Mouse (Mus musculus) heart, embryonic 16.5 days (tissue): ENCODE measurements around the gene Ramp3. TPM values are rescaled to one million over a fixed set of nuclear protein-coding genes. Genes with fewer than 3 reads are reported as not detected.

Experiments
- ATAC-seq: fragments of 200-750 bp; cut with Nextera tagmentation; replicated peaks from 2 replicates; pipeline ENCODE4 v1.8.0; 2017; ENCODE audit warnings: moderate number of reproducible peaks; ENCODE audit not compliant: insufficient read depth, low FRiP score; ENCODE audit errors: extremely low read depth
- H3K27ac ChIP-seq: fragments of 300-500 bp; sonication (generic); 2 replicates; pipeline ENCODE4 v1.5.1; 2014; ENCODE audit warnings: mild to moderate bottlenecking, low read length, control low read depth, moderate library complexity
- H3K27me3 ChIP-seq: fragments of 300-500 bp; sonication (generic); 2 replicates; pipeline ENCODE4 v1.6.1; 2014; ENCODE audit warnings: low read length, mixed read lengths; ENCODE audit not compliant: control insufficient read depth, insufficient read depth
- H3K36me3 ChIP-seq: fragments of 300-500 bp; sonication (generic); 2 replicates; pipeline ENCODE4 v1.6.1; 2014; ENCODE audit not compliant: control insufficient read depth, insufficient read depth
- H3K4me1 ChIP-seq: fragments of 300-500 bp; sonication (generic); 2 replicates; pipeline ENCODE4 v1.6.1; 2014; ENCODE audit warnings: low read length, mixed read lengths; ENCODE audit not compliant: control insufficient read depth, insufficient read depth
- H3K4me2 ChIP-seq: fragments of 300-500 bp; sonication (generic); 2 replicates; pipeline ENCODE4 v1.6.1; 2014; ENCODE audit warnings: low read depth, mild to moderate bottlenecking, control low read depth, low read length
- H3K4me3 ChIP-seq: fragments of 300-500 bp; sonication (generic); 2 replicates; pipeline ENCODE4 v1.5.1; 2014; ENCODE audit warnings: mild to moderate bottlenecking, control low read depth, low read length
- H3K9ac ChIP-seq: fragments of 300-500 bp; sonication (generic); 2 replicates; pipeline ENCODE4 v1.6.1; 2014; ENCODE audit warnings: low read length, control low read depth
- H3K9me3 ChIP-seq: fragments of 300-500 bp; sonication (generic); replicated peaks from 2 replicates; pipeline ENCODE4 v1.6.1; 2016; ENCODE audit warnings: low read length; ENCODE audit not compliant: control insufficient read depth
- WGBS: fragments of 180-500 bp; shearing (Covaris S2); extraction: QIAGEN DNeasy Blood & Tissue Kit; methylation state at CpG from one replicate; pipeline ENCODE4 v1.1.7; 2014; 5-methylcytosine and 5-hydroxymethylcytosine counted together
- polyA plus RNA-seq: library from polyadenylated mRNA; unstranded; fragments of >200 nt; fragmentation: Nextera tagmentation; extraction: Ambion mirVana; gene quantifications from 2 replicates; pipeline ENCODE4 v1.2.1, GENCODE M21; 2015

The Ramp3 gene
- polyA plus RNA-seq = 4.3 and 5.9 TPM in 2 replicates

- H3K9me3 ChIP-seq = no peaks in the 10 kb centered on the region
- 0 out of 2 replicates have a peak, but pooled peaks cover 2% of the 10 kb centered on the region for H3K4me1 ChIP-seq
- peak within 1 kb of the TSS; percentile 77 for H3K4me2 ChIP-seq
- no peak within 1 kb of the TSS for H3K27ac ChIP-seq
- under 1% methylated on average over 18 of the region's 18 CpGs for WGBS
- ATAC-seq = peak; percentile 54; the same call in 1 of the 2 replicates
- H3K27me3 ChIP-seq = peaks cover 12% of the 10 kb centered on the region
- H3K9ac ChIP-seq = peak within 1 kb of the TSS; percentile 44
- H3K36me3 ChIP-seq = no peaks in the 10 kb centered on the region
- H3K4me3 ChIP-seq = peak within 1 kb of the TSS; percentile 51
Measured at GRCm38 (mm10) chr11:6658271-6658670, at the start of gene Ramp3. TSS of gene Ramp3 (plus strand) at chr11:6658521.

GRCm38 (mm10) chr11:6615250-6616205 is 42.8 kb upstream of the Ramp3 start:
- H3K27me3 ChIP-seq = no peaks in the 10 kb centered on the region
- H3K9ac ChIP-seq = no peak overlapping the region
- H3K9me3 ChIP-seq = no peaks in the 10 kb centered on the region
- no peaks in the 10 kb centered on the region for H3K4me1 ChIP-seq
- H3K4me2 ChIP-seq = no peak overlapping the region
- no peak overlapping the region for H3K27ac ChIP-seq
- H3K4me3 ChIP-seq = no peak overlapping the region
- 76% methylated on average over 12 of the region's 12 CpGs for WGBS
- 0 out of 2 replicates have a peak, but pooled peaks have one; percentile 23 for ATAC-seq
- H3K36me3 ChIP-seq = peaks cover 66% of the 10 kb centered on the region

DNA sequence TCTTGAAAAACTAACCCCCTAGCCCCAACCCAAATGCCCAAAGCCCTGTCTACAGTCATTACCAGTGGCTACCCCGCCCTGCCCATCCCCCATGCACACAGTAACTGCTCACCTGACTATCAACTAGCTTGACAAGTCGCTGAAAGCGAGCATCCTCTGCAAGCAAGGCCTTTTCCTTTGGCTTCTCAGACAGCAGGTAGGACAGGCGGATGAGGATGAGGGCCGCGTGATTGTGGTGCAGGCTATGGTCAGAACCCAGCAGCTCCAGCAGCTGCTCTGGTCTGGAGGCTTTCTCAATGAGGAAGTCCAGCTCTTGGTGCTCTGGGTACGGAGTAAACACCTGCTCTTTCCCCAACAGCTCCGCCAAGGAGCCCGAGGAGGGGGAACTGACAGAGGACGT is 34.6 kb upstream of the Ramp3 start:
- Histone ChIP-seq H3K9me3 (no peaks in the 10 kb centered on the region), H3K4me3 (peak overlapping the region; percentile 76), H3K9ac (no peak overlapping the region), H3K27ac (no peak overlapping the region), H3K27me3 (no peaks in the 10 kb centered on the region), H3K4me1 (peaks cover 25% of the 10 kb centered on the region), H3K36me3 (peaks cover 49% of the 10 kb centered on the region), H3K4me2 (peak overlapping the region; percentile 90)
- WGBS = 82% methylated on average over 10 of the region's 10 CpGs
- ATAC-seq = no peak

DNA sequence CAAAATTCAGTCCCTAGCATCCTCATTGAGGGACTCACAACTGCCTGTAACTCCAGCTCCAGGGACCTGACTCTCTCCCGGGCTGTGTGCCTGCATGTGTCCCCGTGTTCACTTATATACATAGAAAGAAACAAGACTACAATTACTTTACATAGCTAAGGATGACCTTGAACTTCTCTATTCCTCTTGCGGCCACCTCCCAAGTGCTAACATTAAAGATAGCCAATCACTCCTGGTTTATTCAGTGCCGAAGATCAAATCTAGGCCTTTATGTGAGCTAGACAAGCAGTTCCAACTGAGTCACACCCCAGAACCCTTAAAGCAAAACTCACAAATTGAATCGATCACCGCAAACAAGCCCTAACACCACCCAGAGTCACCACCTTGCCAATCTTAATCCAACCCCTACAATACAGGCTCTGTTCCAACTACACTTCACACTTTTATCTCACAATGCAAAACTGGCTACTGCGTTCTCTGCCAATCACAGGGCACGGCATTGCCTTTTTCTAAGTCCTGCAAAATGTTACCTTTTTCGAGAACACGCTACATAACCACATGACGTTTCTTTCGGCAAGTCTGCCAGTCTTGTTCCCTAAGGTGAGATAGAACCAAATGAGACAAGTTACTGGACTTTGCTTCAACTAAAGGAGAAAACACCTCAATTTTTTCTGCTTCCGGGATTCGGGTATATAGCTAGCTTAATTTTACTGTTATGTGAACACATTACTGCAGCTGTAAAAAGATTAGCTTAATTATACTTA is 33.5 kb upstream of the Ramp3 start:
- H3K4me3 ChIP-seq = peak overlapping the region; percentile 76
- 45% methylated on average over 14 of the region's 14 CpGs for WGBS
- H3K9me3 ChIP-seq = no peaks in the 10 kb centered on the region
- peak overlapping the region; percentile 84 for H3K9ac ChIP-seq
- H3K4me2 ChIP-seq = peak overlapping the region; percentile 90
- peaks cover 38% of the 10 kb centered on the region for H3K36me3 ChIP-seq
- no peaks in the 10 kb centered on the region for H3K27me3 ChIP-seq
- ATAC-seq = no peak
- peaks cover 25% of the 10 kb centered on the region for H3K4me1 ChIP-seq
- peak overlapping the region; percentile 46; the same call in 1 of the 2 replicates for H3K27ac ChIP-seq

DNA sequence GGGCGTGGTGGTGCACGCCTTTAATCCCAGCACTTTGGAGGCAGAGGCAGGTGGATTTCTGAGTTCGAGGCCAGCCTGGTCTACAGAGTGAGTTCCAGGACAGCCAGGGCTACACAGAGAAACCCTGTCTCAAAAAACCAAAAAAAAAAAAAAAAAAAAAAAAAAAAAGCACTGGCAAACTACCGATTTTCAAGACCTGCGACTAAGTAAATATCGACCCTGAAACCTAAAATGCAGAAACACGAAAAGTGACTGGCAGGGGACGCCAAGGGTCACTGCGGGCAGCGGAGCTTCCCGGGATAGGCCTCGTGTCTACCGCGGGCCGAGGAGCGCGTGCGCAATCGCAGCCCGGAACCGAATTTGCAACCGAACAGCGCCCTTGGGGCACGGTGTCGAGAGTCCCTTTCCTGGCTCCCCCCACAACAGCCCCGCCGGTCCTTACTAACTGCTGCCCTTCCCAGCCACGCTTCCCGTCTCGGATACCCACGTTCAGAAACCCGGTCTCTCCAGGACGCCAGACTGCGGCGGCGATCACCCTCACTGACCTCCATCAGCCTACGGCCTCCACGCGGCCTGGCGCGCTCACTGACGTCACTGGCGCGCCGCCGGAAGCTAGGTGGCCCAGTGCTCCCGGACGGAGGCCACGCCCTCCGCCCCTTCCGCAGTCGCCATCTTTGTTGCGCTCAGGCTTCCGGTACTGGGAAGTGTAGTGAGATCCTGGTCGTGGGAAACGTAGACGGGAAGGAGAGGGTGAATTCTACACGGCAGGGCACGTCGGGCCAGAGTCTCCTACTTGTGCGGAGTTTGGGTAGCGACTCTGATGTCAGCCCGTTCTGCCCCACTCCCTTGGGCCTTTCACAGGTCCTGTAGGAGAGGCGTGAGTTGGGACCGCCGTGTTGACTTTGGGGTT is 32.6 kb upstream of the Ramp3 start, which contains the start of gene Tbrg4:
Tbrg4 (minus strand) TSS at position 590 of the 910 bp plus-strand sequence.
- H3K4me1 ChIP-seq = peaks cover 25% of the 10 kb centered on the region
- peak within 1 kb of the TSS; percentile 76 for H3K4me3 ChIP-seq
- H3K36me3 ChIP-seq = peaks cover 28% of the 10 kb centered on the region
- H3K27ac ChIP-seq = peak within 1 kb of the TSS; percentile 89
- peak; percentile 92 for ATAC-seq
- no peaks in the 10 kb centered on the region for H3K27me3 ChIP-seq
- no peaks in the 10 kb centered on the region for H3K9me3 ChIP-seq
- peak within 1 kb of the TSS; percentile 90 for H3K4me2 ChIP-seq
- under 1% methylated on average over 66 of the region's 66 CpGs for WGBS
- H3K9ac ChIP-seq = peak within 1 kb of the TSS; percentile 84

- no peak for ATAC-seq
- Histone ChIP-seq H3K4me1 (peaks cover 25% of the 10 kb centered on the region), H3K9me3 (no peaks in the 10 kb centered on the region), H3K4me2 (peak overlapping the region; percentile 83), H3K27ac (peak overlapping the region; percentile 89), H3K9ac (peak overlapping the region; percentile 84), H3K4me3 (peak overlapping the region; percentile 76), H3K36me3 (peaks cover 22% of the 10 kb centered on the region), H3K27me3 (no peaks in the 10 kb centered on the region)
- 9% methylated on average over 16 of the region's 16 CpGs for WGBS
Measured at GRCm38 (mm10) chr11:6626388-6626772, 31.9 kb upstream of the Ramp3 start.

- Histone ChIP-seq H3K4me3 (no peak overlapping the region), H3K9me3 (no peaks in the 10 kb centered on the region), H3K27me3 (no peaks in the 10 kb centered on the region), H3K4me2 (no peak overlapping the region), H3K36me3 (peaks cover 13% of the 10 kb centered on the region), H3K9ac (no peak overlapping the region), H3K27ac (peak overlapping the region; percentile 41), H3K4me1 (peaks cover 25% of the 10 kb centered on the region)
- ATAC-seq = no peak
- 73% methylated on average over 4 of the region's 4 CpGs for WGBS
Measured at GRCm38 (mm10) chr11:6627731-6628130, 30.6 kb upstream of the Ramp3 start.

DNA sequence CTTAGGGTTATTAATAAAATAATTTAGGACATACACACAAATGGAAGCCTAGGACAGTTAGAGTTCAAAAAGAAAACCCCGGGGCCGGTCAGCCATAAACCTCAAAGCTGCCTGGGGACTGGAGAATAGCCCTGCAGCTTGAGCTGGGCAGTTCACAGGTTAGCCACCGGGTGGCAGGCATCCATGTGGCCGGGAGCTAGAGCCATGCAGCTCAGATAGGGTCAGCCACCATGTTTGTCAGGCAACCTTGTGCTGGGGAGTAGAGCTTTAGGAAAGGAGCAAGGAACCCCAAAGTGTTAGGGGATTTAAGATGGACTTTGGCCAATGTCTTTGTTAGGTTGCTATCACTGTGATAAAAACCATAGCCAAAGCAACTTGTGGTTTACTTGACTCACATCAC is 29.8 kb upstream of the Ramp3 start:
- H3K36me3 ChIP-seq = peaks cover 5% of the 10 kb centered on the region; the same call in 1 of the 2 replicates
- no peak overlapping the region for H3K4me2 ChIP-seq
- peaks cover 18% of the 10 kb centered on the region for H3K4me1 ChIP-seq
- H3K9me3 ChIP-seq = no peaks in the 10 kb centered on the region
- no peak overlapping the region for H3K9ac ChIP-seq
- no peak overlapping the region for H3K27ac ChIP-seq
- 35% methylated on average over 4 of the region's 4 CpGs for WGBS
- no peaks in the 10 kb centered on the region for H3K27me3 ChIP-seq
- ATAC-seq = no peak
- H3K4me3 ChIP-seq = no peak overlapping the region
